Mouse (Mus musculus) B cell, adult 67 days (primary cell): Measurements from ENCODE around the gene Serf2. TPM values are rescaled to one million over a fixed set of nuclear protein-coding genes. Genes with fewer than 3 reads are reported as not detected.

Source experiments
- total RNA-seq, 2 experiments: library from RNA; stranded (reverse); gene quantifications; 4 replicates each; pipeline ENCODE4 v1.2.4; 2023

Serf2 gene
- 100 to 1,000 TPM; 249 to 301 TPM for total RNA-seq

GRCm38 (mm10) chr2:121448739-121449535 lies at the start of gene Serf2:
Serf2 (plus strand) TSS chr2:121449195.

GRCm38 (mm10) chr2:121413387-121414042 lies 35.5 kb upstream of the Serf2 start, which contains the start of the genes Pdia3 and Catsper2:
Pdia3 (plus strand) TSS chr2:121413775.
Catsper2 (minus strand) TSS chr2:121413792.

GRCm38 (mm10) chr2:121444178-121444577 lies 4.8 kb upstream of the Serf2 start, which contains the start of gene Ell3:
Ell3 (minus strand) TSS chr2:121444278.

GRCm38 (mm10) chr2:121452990-121453389 lies 4.0 kb downstream of the Serf2 start, which contains the start of gene Hypk:
Hypk (plus strand) TSS chr2:121453290.

GRCm38 (mm10) chr2:121456692-121457642 lies 8.0 kb downstream of the Serf2 start, which contains the start of gene Serinc4:
Serinc4 (minus strand) TSS chr2:121456781.

GRCm38 (mm10) chr2:121473301-121474179 lies 24.5 kb downstream of the Serf2 start, which contains the start of gene Mfap1b:
Mfap1b (minus strand) TSS chr2:121474067.

GRCm38 (mm10) chr2:121505942-121506882 lies 57.2 kb downstream of the Serf2 start, which contains the start of the genes Mfap1a and Wdr76:
Mfap1a (minus strand) TSS chr2:121506665.
Wdr76 (plus strand) TSS chr2:121506723.

Other genes starting within 250 kb of the Serf2 start
- 100 to 1,000 TPM; 105 to 109 TPM for gene Trp53bp1, start 177.8 kb upstream of the Serf2 start, total RNA-seq
- under 1 TPM in 1 of 2 experiments, not detected in 1; 0.09 TPM for gene Map1a, start 159.6 kb upstream of the Serf2 start, total RNA-seq
- 10 to 100 TPM; 30.0 to 32.7 TPM for gene Ppip5k1, start 93.8 kb upstream of the Serf2 start, total RNA-seq
- gene Ckmt1, start 91.5 kb upstream of the Serf2 start, total RNA-seq = not detected
- gene Strc, start 62.0 kb upstream of the Serf2 start, total RNA-seq = under 1 TPM in 1 of 2 experiments, not detected in 1; 0.18 TPM
- 100 to 1,000 TPM; 150 to 171 TPM for gene Pdia3, start 35.4 kb upstream of the Serf2 start, total RNA-seq
- 1 to 10 TPM; 2.7 to 4.2 TPM for gene Catsper2, start 35.4 kb upstream of the Serf2 start, total RNA-seq
- 100 to 1,000 TPM in 1 of 2 experiments, 10 to 100 TPM in 1; 97.4 to 105 TPM for gene Ell3, start 4.9 kb upstream of the Serf2 start, total RNA-seq
- gene Hypk, start 4.1 kb downstream of the Serf2 start, total RNA-seq = 10 to 100 TPM; 35.9 to 40.2 TPM
- gene Serinc4, start 7.6 kb downstream of the Serf2 start, total RNA-seq = 1 to 10 TPM; 1.2 to 2.2 TPM
- 10 to 100 TPM; 45.8 to 48.2 TPM for gene Mfap1b, start 24.9 kb downstream of the Serf2 start, total RNA-seq
- gene Mfap1a, start 57.5 kb downstream of the Serf2 start, total RNA-seq = 10 to 100 TPM; 54.6 to 57.1 TPM
- 10 to 100 TPM; 17.1 to 17.6 TPM for gene Wdr76, start 57.5 kb downstream of the Serf2 start, total RNA-seq